Mouse (Mus musculus) limb, embryonic 15.5 days (tissue): ENCODE data around the gene Utrn. TPM values are rescaled to one million over a fixed set of nuclear protein-coding genes. Genes with fewer than 3 reads are reported as not detected.
"Not testable (repeated sequence)": the region's sequence is repeated elsewhere in the genome, so short reads cannot be mapped to it uniquely, and the experiment has no call there.

Experiments
- ATAC-seq: fragments of 200-750 bp; cut with Nextera tagmentation; 2 replicates; pipeline ENCODE4 v1.8.0; 2017; ENCODE audit warnings: low read depth, moderate TSS enrichment; ENCODE audit not compliant: insufficient number of reproducible peaks, low FRiP score, low TSS enrichment
- H3K27ac ChIP-seq: fragments of 300-500 bp; sonication (generic); 2 replicates; pipeline ENCODE4 v1.5.1; 2015; ENCODE audit warnings: moderate library complexity, mild to moderate bottlenecking, inconsistent platforms
- H3K27me3 ChIP-seq: fragments of 300-500 bp; sonication (generic); 2 replicates; pipeline ENCODE4 v1.6.1; 2015; ENCODE audit warnings: inconsistent platforms
- H3K36me3 ChIP-seq: fragments of 300-500 bp; sonication (generic); 2 replicates; pipeline ENCODE4 v1.6.1; 2015; ENCODE audit warnings: inconsistent platforms
- H3K4me1 ChIP-seq: fragments of 300-500 bp; sonication (generic); 2 replicates; pipeline ENCODE4 v1.6.1; 2015; ENCODE audit warnings: inconsistent platforms
- H3K4me2 ChIP-seq: fragments of 300-500 bp; sonication (generic); 2 replicates; pipeline ENCODE4 v1.6.1; 2015; ENCODE audit warnings: mild to moderate bottlenecking, inconsistent platforms
- H3K4me3 ChIP-seq: fragments of 300-500 bp; sonication (generic); 2 replicates; pipeline ENCODE4 v1.5.1; 2015; ENCODE audit warnings: mild to moderate bottlenecking, inconsistent platforms
- H3K9ac ChIP-seq: fragments of 300-500 bp; sonication (generic); 2 replicates; pipeline ENCODE4 v1.6.1; 2015; ENCODE audit warnings: inconsistent platforms
- H3K9me3 ChIP-seq: fragments of 300-500 bp; sonication (generic); 2 replicates; pipeline ENCODE4 v1.6.1; 2016; ENCODE audit warnings: inconsistent platforms
- WGBS: fragments of 180-500 bp; shearing (Covaris S2); methylation state at CpG from one replicate; pipeline ENCODE4 v1.1.7; 2015; 5-methylcytosine and 5-hydroxymethylcytosine counted together
- polyA plus RNA-seq: library from polyadenylated mRNA; unstranded; fragments of >200 nt; fragmentation: Nextera tagmentation; extraction: Ambion mirVana; gene quantifications from 2 replicates; pipeline ENCODE4 v1.2.1, GENCODE M21; 2015

Utrn gene
- polyA plus RNA-seq, 1 experiment from 2014 or later, result 99.6 TPM

GRCm38 (mm10) chr10:12646119-12646518 is 223.0 kb downstream of the Utrn start:
- H3K27ac ChIP-seq, result no peak overlapping the region
- peaks cover 25% of the 10 kb centered on the region for H3K36me3 ChIP-seq
- H3K9me3 ChIP-seq, result no peaks in the 10 kb centered on the region
- H3K27me3 ChIP-seq, result no peaks in the 10 kb centered on the region
- H3K4me3 ChIP-seq, result no peak overlapping the region
- H3K4me2 ChIP-seq, result no peak overlapping the region
- ATAC-seq, result no peak
- 43% methylated on average over 5 of the region's 5 CpGs for WGBS
- H3K9ac ChIP-seq, result no peak overlapping the region
- no peaks in the 10 kb centered on the region for H3K4me1 ChIP-seq

DNA sequence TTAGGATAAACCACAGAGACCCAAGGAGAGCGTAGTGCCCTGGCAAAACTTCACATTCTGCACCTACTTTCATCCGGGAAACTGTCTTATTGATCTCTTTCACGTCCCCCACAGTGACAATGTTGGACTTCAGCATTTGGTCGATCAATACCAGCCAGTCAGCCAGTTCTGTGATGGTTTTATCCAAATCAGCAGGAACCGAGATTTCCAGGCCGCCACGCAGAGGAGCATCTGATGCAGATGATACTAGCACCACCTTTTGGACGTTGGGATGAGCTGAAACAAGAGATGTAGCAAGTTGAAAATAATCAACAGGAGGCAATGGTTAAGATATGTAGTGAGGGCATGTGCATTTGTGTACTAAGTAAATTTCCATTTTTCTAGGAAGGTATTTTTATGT is 225.8 kb downstream of the Utrn start:
- H3K27ac ChIP-seq, result no peak overlapping the region
- no peak overlapping the region for H3K4me3 ChIP-seq
- no peaks in the 10 kb centered on the region for H3K4me1 ChIP-seq
- H3K9ac ChIP-seq, result no peak overlapping the region
- no peak overlapping the region for H3K4me2 ChIP-seq
- H3K9me3 ChIP-seq, result no peaks in the 10 kb centered on the region
- H3K27me3 ChIP-seq, result no peaks in the 10 kb centered on the region
- peaks cover 11% of the 10 kb centered on the region for H3K36me3 ChIP-seq
- WGBS, result 78% methylated on average over 8 of the region's 8 CpGs
- no peak for ATAC-seq

GRCm38 (mm10) chr10:12639638-12640037 is 229.5 kb downstream of the Utrn start:
- Histone ChIP-seq H3K9me3 (no peaks in the 10 kb centered on the region), H3K9ac (no peak overlapping the region), H3K4me3 (no peak overlapping the region), H3K36me3 (peaks cover 18% of the 10 kb centered on the region), H3K27ac (no peak overlapping the region), H3K27me3 (no peaks in the 10 kb centered on the region), H3K4me1 (no peaks in the 10 kb centered on the region), H3K4me2 (no peak overlapping the region)
- 56% methylated on average over 4 of the region's 4 CpGs for WGBS
- ATAC-seq, result no peak

GRCm38 (mm10) chr10:12633965-12634364 is 235.2 kb downstream of the Utrn start:
- H3K27ac ChIP-seq, result no peak overlapping the region
- 92% methylated on average over 4 of the region's 4 CpGs for WGBS
- no peak overlapping the region for H3K9ac ChIP-seq
- H3K4me1 ChIP-seq, result no peaks in the 10 kb centered on the region
- H3K4me3 ChIP-seq, result no peak overlapping the region
- peaks cover 23% of the 10 kb centered on the region for H3K36me3 ChIP-seq
- H3K27me3 ChIP-seq, result no peaks in the 10 kb centered on the region
- no peaks in the 10 kb centered on the region for H3K9me3 ChIP-seq
- H3K4me2 ChIP-seq, result no peak overlapping the region
- ATAC-seq, result no peak

DNA sequence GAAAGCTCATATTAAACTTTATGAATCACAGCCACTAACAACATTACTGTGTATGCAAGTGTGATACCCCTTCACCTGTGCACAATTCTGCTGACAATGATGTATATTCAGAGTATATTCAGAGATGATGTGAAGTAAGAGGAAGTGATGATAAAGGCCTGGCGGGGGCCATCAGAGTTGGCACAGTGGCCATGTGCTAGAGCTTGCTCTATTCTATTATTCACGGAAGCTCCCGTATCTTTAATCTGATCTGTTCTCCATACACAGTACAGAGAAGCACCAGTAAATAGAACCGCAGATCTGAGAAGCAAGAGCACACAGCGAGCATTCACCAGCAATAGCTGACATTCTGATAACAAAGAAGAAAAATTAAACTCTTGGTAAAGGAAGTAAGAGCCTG is 238.2 kb downstream of the Utrn start:
- Histone ChIP-seq H3K27me3 (no peaks in the 10 kb centered on the region), H3K27ac (no peak overlapping the region), H3K9ac (no peak overlapping the region), H3K4me3 (no peak overlapping the region), H3K9me3 (no peaks in the 10 kb centered on the region), H3K4me2 (no peak overlapping the region), H3K36me3 (peaks cover 23% of the 10 kb centered on the region), H3K4me1 (no peaks in the 10 kb centered on the region)
- 88% methylated on average over 5 of the region's 5 CpGs for WGBS
- no peak for ATAC-seq

- no peak overlapping the region for H3K4me2 ChIP-seq
- no peak overlapping the region for H3K4me3 ChIP-seq
- no peak overlapping the region for H3K9ac ChIP-seq
- H3K36me3 ChIP-seq, result no peaks in the 10 kb centered on the region; the same call in 1 of the 2 replicates
- no peaks in the 10 kb centered on the region for H3K9me3 ChIP-seq
- no peak overlapping the region for H3K27ac ChIP-seq
- ATAC-seq, result no peak
- no peaks in the 10 kb centered on the region for H3K27me3 ChIP-seq
- 78% methylated on average over 3 of the region's 3 CpGs for WGBS
- H3K4me1 ChIP-seq, result peaks cover 6% of the 10 kb centered on the region; the same call in 1 of the 2 replicates
These were observed 250.8 kb downstream of the Utrn start for GRCm38 (mm10) chr10:12618397-12618796.

- no peak overlapping the region for H3K4me2 ChIP-seq
- no peak overlapping the region for H3K9ac ChIP-seq
- no peaks in the 10 kb centered on the region; the same call in 1 of the 2 replicates for H3K36me3 ChIP-seq
- no peaks in the 10 kb centered on the region for H3K9me3 ChIP-seq
- H3K27ac ChIP-seq, result no peak overlapping the region
- H3K4me1 ChIP-seq, result peaks cover 10% of the 10 kb centered on the region; the same call in 1 of the 2 replicates
- no peak overlapping the region for H3K4me3 ChIP-seq
- no peak for ATAC-seq
- no peaks in the 10 kb centered on the region for H3K27me3 ChIP-seq
- WGBS, result 53% methylated on average over 3 of the region's 3 CpGs
These were observed 253.4 kb downstream of the Utrn start for GRCm38 (mm10) chr10:12615723-12616122.

DNA sequence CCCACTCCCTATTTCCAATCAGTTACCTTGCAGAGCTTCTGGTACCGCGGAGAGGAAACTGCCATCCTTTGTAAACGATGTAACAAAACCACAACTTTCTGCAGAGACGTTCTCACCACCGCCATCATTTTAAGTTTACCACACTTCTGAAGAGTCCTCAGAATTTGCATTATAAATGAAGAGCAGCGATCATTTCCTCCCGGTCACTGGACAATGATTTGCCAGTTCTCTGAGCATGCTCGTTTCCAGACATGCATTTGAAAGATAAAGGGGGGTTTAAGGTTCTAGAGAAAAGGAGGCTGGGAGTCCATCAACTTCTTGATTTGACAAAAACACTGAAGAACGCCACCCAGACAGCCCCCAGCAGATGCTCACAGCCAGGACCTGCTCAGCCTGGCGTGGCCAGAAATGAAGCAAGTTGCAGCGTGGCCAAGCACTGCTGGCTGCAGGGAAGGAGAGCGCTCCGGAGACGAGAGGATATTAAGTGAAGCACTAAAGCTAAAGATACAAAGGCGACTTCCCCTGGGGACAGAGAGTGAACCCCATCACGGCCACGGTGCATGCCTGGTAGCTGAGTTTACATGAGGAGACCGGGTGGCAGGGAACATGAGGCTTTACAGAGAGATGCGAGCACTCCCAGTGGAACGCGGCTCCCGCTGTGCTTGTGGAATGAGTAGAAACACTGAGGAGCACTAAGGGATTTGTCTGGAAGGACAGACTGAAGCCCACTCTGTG is 254.5 kb downstream of the Utrn start:
- no peaks in the 10 kb centered on the region for H3K9me3 ChIP-seq
- ATAC-seq, result no peak
- H3K4me3 ChIP-seq, result peak overlapping the region; percentile 26
- no peak overlapping the region for H3K27ac ChIP-seq
- H3K27me3 ChIP-seq, result no peaks in the 10 kb centered on the region
- no peak overlapping the region for H3K9ac ChIP-seq
- H3K4me1 ChIP-seq, result peaks cover 10% of the 10 kb centered on the region; the same call in 1 of the 2 replicates
- H3K36me3 ChIP-seq, result no peaks in the 10 kb centered on the region; the same call in 1 of the 2 replicates
- 14% methylated on average over 22 of the region's 22 CpGs for WGBS
- peak overlapping the region; percentile 47 for H3K4me2 ChIP-seq

- Histone ChIP-seq H3K9ac (no peak overlapping the region), H3K4me2 (no peak overlapping the region), H3K36me3 (no peaks in the 10 kb centered on the region; the same call in 1 of the 2 replicates), H3K27ac (no peak overlapping the region), H3K27me3 (no peaks in the 10 kb centered on the region), H3K9me3 (no peaks in the 10 kb centered on the region), H3K4me1 (peaks cover 10% of the 10 kb centered on the region; the same call in 1 of the 2 replicates), H3K4me3 (no peak overlapping the region)
- WGBS, result 38% methylated on average over 4 of the region's 4 CpGs
- ATAC-seq, result no peak; the same call in 1 of the 2 replicates
These were observed 256.8 kb downstream of the Utrn start for GRCm38 (mm10) chr10:12612235-12612863.

- 84% methylated on average over 7 of the region's 7 CpGs for WGBS
- Histone ChIP-seq H3K4me2 (no peak overlapping the region), H3K36me3 (no peaks in the 10 kb centered on the region), H3K4me1 (peaks cover 9% of the 10 kb centered on the region; the same call in 1 of the 2 replicates), H3K4me3 (no peak overlapping the region), H3K9me3 (no peaks in the 10 kb centered on the region), H3K27ac (no peak overlapping the region), H3K27me3 (no peaks in the 10 kb centered on the region), H3K9ac (no peak overlapping the region)
- no peak for ATAC-seq
These were observed 259.3 kb downstream of the Utrn start for GRCm38 (mm10) chr10:12609896-12610295.

GRCm38 (mm10) chr10:12608634-12609033 is 260.5 kb downstream of the Utrn start:
- Histone ChIP-seq H3K4me2 (no peak overlapping the region), H3K9me3 (no peaks in the 10 kb centered on the region), H3K9ac (no peak overlapping the region), H3K36me3 (no peaks in the 10 kb centered on the region), H3K27ac (no peak overlapping the region), H3K27me3 (no peaks in the 10 kb centered on the region), H3K4me1 (0 out of 2 replicates have a peak, but pooled peaks cover 4% of the 10 kb centered on the region), H3K4me3 (no peak overlapping the region)
- no peak for ATAC-seq

- H3K27me3 ChIP-seq, H3K36me3 ChIP-seq, H3K27ac ChIP-seq, H3K4me1 ChIP-seq, H3K9ac ChIP-seq, ATAC-seq, H3K4me3 ChIP-seq, H3K4me2 ChIP-seq, H3K9me3 ChIP-seq: not testable (repeated sequence)
- WGBS, result 91% methylated on average over 6 of the region's 6 CpGs
These were observed 262.0 kb downstream of the Utrn start for GRCm38 (mm10) chr10:12607180-12607579.
